Mouse (Mus musculus) heart, adult 2 months (tissue): ENCODE data around the gene Dmpk.

Source experiments
- CTCF ChIP-seq: fragments of 200-600 bp; IDR thresholded peaks from 2 replicates; pipeline ENCODE4 v1.8.1; 2022; ENCODE audit warnings: antibody characterized with exemption, mild to moderate bottlenecking, moderate library complexity
- EP300 ChIP-seq: fragments of 200-500 bp; IDR thresholded peaks from 2 replicates; pipeline ENCODE4 v1.6.1; 2011; ENCODE audit warnings: low read depth, low read length, control low read depth; ENCODE audit not compliant: insufficient read depth
- POLR2A ChIP-seq: fragments of 200-500 bp; IDR thresholded peaks from 2 replicates; pipeline ENCODE4 v1.6.1; 2011; ENCODE audit warnings: mild to moderate bottlenecking, low read depth, low read length, control low read depth; ENCODE audit not compliant: insufficient read depth

DNA sequence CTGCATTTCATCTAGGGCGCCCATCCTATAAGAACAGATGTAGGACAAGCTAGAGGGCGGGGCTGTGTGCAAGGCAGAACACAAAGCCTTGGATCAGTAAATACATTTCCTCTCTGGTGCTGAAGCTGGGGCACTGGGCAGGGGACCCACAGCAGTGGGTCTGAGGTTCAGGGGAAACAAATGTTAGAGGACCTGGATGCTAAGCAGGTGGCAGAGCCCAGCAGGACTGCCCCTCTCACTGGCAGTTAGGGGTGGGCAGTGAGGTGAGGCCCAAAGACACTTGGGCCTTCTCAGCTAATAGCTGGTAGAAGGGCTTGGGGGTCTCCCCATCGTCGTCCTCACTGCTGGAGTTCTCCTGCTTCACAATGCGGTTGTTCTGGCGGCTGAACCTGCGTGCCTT is 15.2 kb downstream of the Dmpk start:
- TF ChIP-seq POLR2A (0 out of 2 replicates have a peak, but pooled peaks have one; percentile 18), CTCF (no peak), EP300 (no peak)
